Mouse (Mus musculus): ENCODE data around the gene Ugt1a6b. TPM values are rescaled to one million over a fixed set of nuclear protein-coding genes. Genes with fewer than 3 reads are reported as not detected.
"Not testable (repeated sequence)": the region's sequence is repeated elsewhere in the genome, so short reads cannot be mapped to it uniquely, and the experiment has no call there.

Ugt1a6b gene
- total RNA-seq, 1 experiment from 2014 or later = not detected

- peak in 1 of 2 experiments; percentile 7; a peak in 1 of 4 replicates for ATAC-seq (replicated peaks in 1 of 2; ENCODE audit: insufficient read depth in 1 of 2, low FRiP score in 2 of 2, low TSS enrichment in 1 of 2, low read depth in 1 of 2, poor library complexity in 2 of 2, severe bottlenecking in 2 of 2)
Observed at GRCm38 (mm10) chr1:88213766-88214461, 110.9 kb downstream of the Ugt1a6b start.

GRCm38 (mm10) chr1:88214462-88214952 is 111.5 kb downstream of the Ugt1a6b start:
- peak in 1 of 2 experiments; percentile 1; a peak in 1 of 4 replicates for ATAC-seq (replicated peaks in 1 of 2; ENCODE audit: insufficient read depth in 1 of 2, low FRiP score in 2 of 2, low TSS enrichment in 1 of 2, low read depth in 1 of 2, poor library complexity in 2 of 2, severe bottlenecking in 2 of 2)

GRCm38 (mm10) chr1:88215466-88216380 is 112.7 kb downstream of the Ugt1a6b start:
- ATAC-seq (replicated peaks in 1 of 2; ENCODE audit: insufficient read depth in 1 of 2, low FRiP score in 2 of 2, low TSS enrichment in 1 of 2, low read depth in 1 of 2, poor library complexity in 2 of 2, severe bottlenecking in 2 of 2) = no peak

- no peak for ATAC-seq (replicated peaks in 1 of 2; ENCODE audit: insufficient read depth in 1 of 2, low FRiP score in 2 of 2, low TSS enrichment in 1 of 2, low read depth in 1 of 2, poor library complexity in 2 of 2, severe bottlenecking in 2 of 2)
Observed at GRCm38 (mm10) chr1:88216551-88216950, 113.5 kb downstream of the Ugt1a6b start.

GRCm38 (mm10) chr1:88217144-88217543 is 114.1 kb downstream of the Ugt1a6b start:
- no peak for ATAC-seq (replicated peaks in 1 of 2; ENCODE audit: insufficient read depth in 1 of 2, low FRiP score in 2 of 2, low TSS enrichment in 1 of 2, low read depth in 1 of 2, poor library complexity in 2 of 2, severe bottlenecking in 2 of 2)

- no peak for ATAC-seq (replicated peaks in 1 of 2; ENCODE audit: insufficient read depth in 1 of 2, low FRiP score in 2 of 2, low TSS enrichment in 1 of 2, low read depth in 1 of 2, poor library complexity in 2 of 2, severe bottlenecking in 2 of 2)
Observed at GRCm38 (mm10) chr1:88217576-88217975, 114.5 kb downstream of the Ugt1a6b start.

GRCm38 (mm10) chr1:88218051-88218450 is 115.0 kb downstream of the Ugt1a6b start:
- no peak for ATAC-seq (replicated peaks in 1 of 2; ENCODE audit: insufficient read depth in 1 of 2, low FRiP score in 2 of 2, low TSS enrichment in 1 of 2, low read depth in 1 of 2, poor library complexity in 2 of 2, severe bottlenecking in 2 of 2)

- ATAC-seq (replicated peaks in 1 of 2; ENCODE audit: insufficient read depth in 1 of 2, low FRiP score in 2 of 2, low TSS enrichment in 1 of 2, low read depth in 1 of 2, poor library complexity in 2 of 2, severe bottlenecking in 2 of 2) = no peak
Observed at GRCm38 (mm10) chr1:88218591-88218990, 115.5 kb downstream of the Ugt1a6b start.

GRCm38 (mm10) chr1:88219054-88219453 is 116.0 kb downstream of the Ugt1a6b start:
- ATAC-seq (replicated peaks in 1 of 2; ENCODE audit: insufficient read depth in 1 of 2, low FRiP score in 2 of 2, low TSS enrichment in 1 of 2, low read depth in 1 of 2, poor library complexity in 2 of 2, severe bottlenecking in 2 of 2) = no peak

GRCm38 (mm10) chr1:88220336-88220735 is 117.3 kb downstream of the Ugt1a6b start:
- ATAC-seq (replicated peaks in 1 of 2; ENCODE audit: insufficient read depth in 1 of 2, low FRiP score in 2 of 2, low TSS enrichment in 1 of 2, low read depth in 1 of 2, poor library complexity in 2 of 2, severe bottlenecking in 2 of 2) = no peak

GRCm38 (mm10) chr1:88222216-88222615 is 119.2 kb downstream of the Ugt1a6b start:
- no peak for ATAC-seq (replicated peaks in 1 of 2; ENCODE audit: insufficient read depth in 1 of 2, low FRiP score in 2 of 2, low TSS enrichment in 1 of 2, low read depth in 1 of 2, poor library complexity in 2 of 2, severe bottlenecking in 2 of 2)

GRCm38 (mm10) chr1:88223011-88223515 is 120.0 kb downstream of the Ugt1a6b start:
- ATAC-seq (replicated peaks in 1 of 2; ENCODE audit: insufficient read depth in 1 of 2, low FRiP score in 2 of 2, low TSS enrichment in 1 of 2, low read depth in 1 of 2, poor library complexity in 2 of 2, severe bottlenecking in 2 of 2) = not testable (repeated sequence)

- no peak for ATAC-seq (replicated peaks in 1 of 2; ENCODE audit: insufficient read depth in 1 of 2, low FRiP score in 2 of 2, low TSS enrichment in 1 of 2, low read depth in 1 of 2, poor library complexity in 2 of 2, severe bottlenecking in 2 of 2)
Observed at GRCm38 (mm10) chr1:88223591-88223990, 120.5 kb downstream of the Ugt1a6b start.

- ATAC-seq (replicated peaks in 1 of 2; ENCODE audit: insufficient read depth in 1 of 2, low FRiP score in 2 of 2, low TSS enrichment in 1 of 2, low read depth in 1 of 2, poor library complexity in 2 of 2, severe bottlenecking in 2 of 2) = no peak
Observed at GRCm38 (mm10) chr1:88224029-88224776, 121.2 kb downstream of the Ugt1a6b start.

GRCm38 (mm10) chr1:88225301-88225700 is 122.2 kb downstream of the Ugt1a6b start:
- ATAC-seq (replicated peaks in 1 of 2; ENCODE audit: insufficient read depth in 1 of 2, low FRiP score in 2 of 2, low TSS enrichment in 1 of 2, low read depth in 1 of 2, poor library complexity in 2 of 2, severe bottlenecking in 2 of 2) = not testable (repeated sequence)

GRCm38 (mm10) chr1:88225741-88226140 is 122.7 kb downstream of the Ugt1a6b start:
- no peak for ATAC-seq (replicated peaks in 1 of 2; ENCODE audit: insufficient read depth in 1 of 2, low FRiP score in 2 of 2, low TSS enrichment in 1 of 2, low read depth in 1 of 2, poor library complexity in 2 of 2, severe bottlenecking in 2 of 2)

GRCm38 (mm10) chr1:88226670-88227379 is 123.8 kb downstream of the Ugt1a6b start, which contains the start of gene Mroh2a:
Mroh2a (plus strand) TSS chr1:88226986.
- ATAC-seq (replicated peaks in 1 of 2; ENCODE audit: insufficient read depth in 1 of 2, low FRiP score in 2 of 2, low TSS enrichment in 1 of 2, low read depth in 1 of 2, poor library complexity in 2 of 2, severe bottlenecking in 2 of 2) = peak; percentile 16 to 20; a peak in 2 of 4 replicates
